Mouse (Mus musculus): ENCODE results near the gene Ints14.

GRCm38 (mm10) chr9:64985037-64985794, 24.5 kb downstream of the Ints14 start:
- TF ChIP-seq CTCF (IDR thresholded peaks at IDR 0.05; ENCODE audit: control insufficient read depth, insufficient read depth, insufficient replicate concordance, low read depth, low read length) (no peak), POLR2A (IDR thresholded peaks at IDR 0.05; ENCODE audit: control insufficient read depth, low read depth, low read length) (no peak)

All from testis, adult 2 months (tissue).